Mouse (Mus musculus) hindbrain, embryonic 11.5 days (tissue): ENCODE results near the gene Klk13. TPM values are rescaled to one million over a fixed set of nuclear protein-coding genes. Genes with fewer than 3 reads are reported as not detected.

ENCODE experiments used
- ATAC-seq: fragments of 200-750 bp; cut with Nextera tagmentation; 2 replicates; pipeline ENCODE4 v1.8.0; 2017; ENCODE audit warnings: mild to moderate bottlenecking, moderate TSS enrichment, moderate library complexity; ENCODE audit not compliant: low FRiP score
- DNase-seq: peaks from one replicate; pipeline ENCODE4 v3.0.0-alpha.2; 2015; ENCODE audit warnings: low spot score
- H3K27ac ChIP-seq: fragments of 300-500 bp; sonication (generic); 2 replicates; pipeline ENCODE4 v1.5.1; 2014; ENCODE audit warnings: mild to moderate bottlenecking, low read depth, low read length
- H3K27me3 ChIP-seq: fragments of 300-500 bp; sonication (generic); 2 replicates; pipeline ENCODE4 v1.6.1; 2014; ENCODE audit warnings: mild to moderate bottlenecking, low read length, moderate library complexity, mixed read lengths; ENCODE audit not compliant: control insufficient read depth, insufficient read depth
- H3K36me3 ChIP-seq: fragments of 300-500 bp; sonication (generic); 2 replicates; pipeline ENCODE4 v1.6.1; 2014; ENCODE audit warnings: mild to moderate bottlenecking, low read length, moderate library complexity, mixed read lengths; ENCODE audit not compliant: control insufficient read depth, insufficient read depth
- H3K4me1 ChIP-seq: fragments of 300-500 bp; sonication (generic); replicated peaks from 2 replicates; pipeline ENCODE4 v1.6.1; 2014; ENCODE audit warnings: low read length, mixed read lengths; ENCODE audit not compliant: control insufficient read depth, insufficient read depth
- H3K4me2 ChIP-seq: fragments of 300-500 bp; sonication (generic); replicated peaks from 2 replicates; pipeline ENCODE4 v1.6.1; 2014; ENCODE audit warnings: mild to moderate bottlenecking, low read depth, low read length
- H3K4me3 ChIP-seq: fragments of 300-500 bp; sonication (generic); 2 replicates; pipeline ENCODE4 v1.5.1; 2014; ENCODE audit warnings: low read depth, low read length
- H3K9ac ChIP-seq: fragments of 300-500 bp; sonication (generic); 2 replicates; pipeline ENCODE4 v1.6.1; 2014; ENCODE audit warnings: low read depth, low read length
- H3K9me3 ChIP-seq: fragments of 300-500 bp; sonication (generic); 2 replicates; pipeline ENCODE4 v1.6.1; 2016; ENCODE audit warnings: low read length; ENCODE audit not compliant: control insufficient read depth
- WGBS: fragments of 180-500 bp; shearing (Covaris S2); extraction: QIAGEN DNeasy Blood & Tissue Kit; methylation state at CpG from one replicate; pipeline ENCODE4 v1.1.7; 2014; 5-methylcytosine and 5-hydroxymethylcytosine counted together
- polyA plus RNA-seq: library from polyadenylated mRNA; unstranded; fragments of >200 nt; fragmentation: Nextera tagmentation; extraction: Ambion mirVana; gene quantifications from 2 replicates; pipeline ENCODE4 v1.2.1, GENCODE M21; 2014

Klk13 gene
- polyA plus RNA-seq, 1 experiment from 2014 or later, result not detected

DNA sequence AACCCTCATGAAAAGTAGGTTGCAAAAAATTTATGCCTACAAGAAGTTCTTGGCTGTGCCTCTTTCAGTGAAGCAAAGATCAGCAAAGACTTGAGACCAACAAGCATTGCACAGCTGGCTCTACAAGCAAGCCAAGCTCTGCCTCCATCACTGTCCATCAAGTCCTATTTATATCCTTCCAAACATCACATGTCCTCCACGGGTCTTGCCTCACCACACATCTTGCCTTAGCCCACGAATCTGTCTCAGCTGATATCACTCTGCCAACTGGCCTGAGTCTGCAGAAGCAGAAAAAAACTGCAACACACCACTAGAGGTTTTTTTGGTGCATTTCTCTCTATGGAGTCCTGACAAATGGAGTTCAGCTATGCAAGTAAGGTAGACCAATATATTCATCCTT is 40.4 kb downstream of the Klk13 start:
- DNase-seq (no peak), ATAC-seq (no peak)
- H3K36me3 ChIP-seq, result no peaks in the 10 kb centered on the region
- 80% methylated on average over 2 of the region's 2 CpGs for WGBS
- H3K27ac ChIP-seq, result no peak overlapping the region
- H3K4me1 ChIP-seq, result no peaks in the 10 kb centered on the region
- no peak overlapping the region for H3K4me2 ChIP-seq
- no peaks in the 10 kb centered on the region for H3K9me3 ChIP-seq
- no peak overlapping the region for H3K4me3 ChIP-seq
- no peaks in the 10 kb centered on the region for H3K27me3 ChIP-seq
- H3K9ac ChIP-seq, result no peak overlapping the region

DNA sequence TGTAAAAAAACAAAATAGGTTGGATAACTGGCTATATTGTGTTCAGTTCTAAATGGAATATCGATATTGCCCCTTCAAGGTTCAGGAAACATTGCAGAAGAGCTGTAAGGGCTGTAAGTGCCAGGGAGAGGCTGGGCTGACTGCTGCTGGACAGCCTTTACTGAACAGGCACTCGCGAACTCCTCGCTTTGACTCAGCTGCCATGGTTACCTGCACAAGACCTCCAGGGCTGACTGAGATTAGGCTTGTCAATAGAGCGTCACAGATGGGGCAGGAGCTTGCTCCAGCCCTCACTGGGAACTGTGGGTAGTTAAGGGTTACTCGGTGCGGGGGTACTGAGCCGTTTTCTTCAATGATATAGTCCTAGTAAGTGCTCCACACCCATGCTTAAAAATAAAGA is 54.1 kb downstream of the Klk13 start:
- no peaks in the 10 kb centered on the region for H3K9me3 ChIP-seq
- H3K4me2 ChIP-seq, result no peak overlapping the region
- 57% methylated on average over 8 of the region's 8 CpGs for WGBS
- no peak overlapping the region for H3K9ac ChIP-seq
- no peak overlapping the region for H3K27ac ChIP-seq
- DNase-seq (no peak), ATAC-seq (no peak)
- H3K4me1 ChIP-seq, result no peaks in the 10 kb centered on the region
- no peak overlapping the region for H3K4me3 ChIP-seq
- no peaks in the 10 kb centered on the region for H3K27me3 ChIP-seq
- H3K36me3 ChIP-seq, result no peaks in the 10 kb centered on the region

- H3K36me3 ChIP-seq, result no peaks in the 10 kb centered on the region
- DNase-seq (no peak), ATAC-seq (no peak)
Observed at GRCm38 (mm10) chr7:43768597-43768996, 56.2 kb downstream of the Klk13 start, which contains the start of gene Klk12. Klk12 (plus strand) TSS chr7:43768897.

GRCm38 (mm10) chr7:43769636-43770035 is 57.3 kb downstream of the Klk13 start:
- Histone ChIP-seq H3K9ac (no peak overlapping the region), H3K27me3 (no peaks in the 10 kb centered on the region), H3K4me2 (no peak overlapping the region), H3K36me3 (no peaks in the 10 kb centered on the region), H3K27ac (no peak overlapping the region), H3K4me3 (no peak overlapping the region), H3K9me3 (no peaks in the 10 kb centered on the region), H3K4me1 (no peaks in the 10 kb centered on the region)
- DNase-seq, result no peak
- 92% methylated on average over 8 of the region's 8 CpGs for WGBS
- ATAC-seq, result no peak

More at GRCm38 (mm10) chr7:43768597-43768996, 56.2 kb downstream of the Klk13 start, which contains the start of gene Klk12:
- H3K4me2 ChIP-seq, result no peak within 1 kb of the TSS
- no peaks in the 10 kb centered on the region for H3K9me3 ChIP-seq
- H3K27ac ChIP-seq, result no peak within 1 kb of the TSS
- H3K27me3 ChIP-seq, result no peaks in the 10 kb centered on the region
- WGBS, result 85% methylated on average over 4 of the region's 4 CpGs
- H3K4me3 ChIP-seq, result no peak within 1 kb of the TSS
- H3K9ac ChIP-seq, result no peak within 1 kb of the TSS
- no peaks in the 10 kb centered on the region for H3K4me1 ChIP-seq

DNA sequence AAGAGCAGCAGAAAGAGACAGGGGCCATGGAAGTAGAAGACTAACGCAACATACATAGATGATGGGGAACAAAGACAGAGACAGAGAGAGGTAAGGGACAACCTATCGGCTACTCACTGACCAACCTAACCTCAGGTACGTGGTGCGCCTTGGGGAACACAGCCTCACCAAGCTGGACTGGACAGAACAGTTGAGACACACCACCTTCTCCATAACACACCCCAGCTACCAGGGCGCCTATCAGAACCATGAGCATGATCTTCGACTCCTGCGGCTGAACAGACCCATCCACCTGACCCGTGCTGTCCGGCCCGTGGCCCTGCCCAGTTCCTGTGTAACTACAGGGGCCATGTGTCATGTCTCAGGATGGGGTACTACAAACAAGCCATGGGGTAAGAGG is 58.3 kb downstream of the Klk13 start:
- ATAC-seq, result no peak

DNA sequence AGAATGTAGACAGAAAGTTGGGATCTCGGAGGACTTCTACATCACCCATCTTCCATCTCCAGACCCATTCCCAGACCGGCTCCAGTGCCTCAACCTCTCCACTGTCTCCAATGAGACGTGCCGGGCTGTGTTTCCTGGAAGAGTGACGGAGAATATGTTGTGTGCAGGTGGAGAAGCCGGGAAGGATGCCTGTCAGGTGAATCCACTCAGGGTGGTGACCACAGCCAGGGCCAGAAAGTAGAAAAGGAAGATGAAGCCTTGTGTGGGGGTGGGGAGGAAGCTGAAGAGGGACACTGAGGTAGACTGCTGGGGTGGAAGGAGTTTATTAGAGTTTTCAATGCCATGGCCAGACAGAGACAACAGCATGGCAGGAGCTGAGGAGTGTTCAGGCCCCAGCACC is 59.5 kb downstream of the Klk13 start:
- Histone ChIP-seq H3K4me3 (no peak overlapping the region), H3K4me1 (no peaks in the 10 kb centered on the region), H3K9ac (no peak overlapping the region), H3K4me2 (no peak overlapping the region), H3K27ac (no peak overlapping the region), H3K9me3 (no peaks in the 10 kb centered on the region), H3K27me3 (no peaks in the 10 kb centered on the region), H3K36me3 (no peaks in the 10 kb centered on the region)
- no peak for DNase-seq
- ATAC-seq, result no peak
- 96% methylated on average over 6 of the region's 6 CpGs for WGBS

More for the DNA sequence above, 58.3 kb downstream of the Klk13 start:
- no peaks in the 10 kb centered on the region for H3K4me1 ChIP-seq
- H3K9me3 ChIP-seq, result no peaks in the 10 kb centered on the region
- H3K27ac ChIP-seq, result no peak overlapping the region
- no peaks in the 10 kb centered on the region for H3K36me3 ChIP-seq
- H3K27me3 ChIP-seq, result no peaks in the 10 kb centered on the region
- no peak overlapping the region for H3K4me2 ChIP-seq
- H3K9ac ChIP-seq, result no peak overlapping the region
- no peak overlapping the region for H3K4me3 ChIP-seq
- WGBS, result 95% methylated on average over 10 of the region's 10 CpGs
- no peak for DNase-seq

DNA sequence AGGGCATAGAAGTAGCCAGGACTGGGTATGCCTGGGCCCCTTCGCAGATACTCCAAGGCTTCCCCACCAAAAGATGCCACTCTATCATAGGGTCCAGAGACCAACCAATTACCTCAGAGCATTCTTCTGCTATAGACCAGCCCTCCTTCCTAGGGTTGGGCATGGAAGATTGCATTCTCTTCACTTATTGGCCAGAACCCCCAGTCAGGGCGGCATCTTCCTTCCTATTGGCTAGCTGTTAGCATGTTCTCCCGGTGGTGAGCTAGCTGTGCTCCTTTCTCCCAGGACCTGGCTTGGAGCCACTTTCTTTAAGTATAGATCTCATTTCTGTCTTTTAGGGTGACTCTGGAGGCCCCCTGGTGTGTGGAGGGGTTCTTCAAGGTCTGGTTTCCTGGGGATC is 60.5 kb downstream of the Klk13 start:
- DNase-seq, result no peak
- Histone ChIP-seq H3K36me3 (no peaks in the 10 kb centered on the region), H3K9me3 (no peaks in the 10 kb centered on the region), H3K4me1 (no peaks in the 10 kb centered on the region), H3K27me3 (no peaks in the 10 kb centered on the region), H3K4me2 (no peak overlapping the region), H3K4me3 (no peak overlapping the region), H3K27ac (no peak overlapping the region), H3K9ac (no peak overlapping the region)
- no peak for ATAC-seq
- 72% methylated on average over 3 of the region's 3 CpGs for WGBS

- 85% methylated on average over 5 of the region's 5 CpGs for WGBS
- no peak for DNase-seq
Observed at GRCm38 (mm10) chr7:43774364-43774763, 62.0 kb downstream of the Klk13 start, which contains the start of gene Klk11. Klk11 (plus strand) TSS chr7:43774604.

DNA sequence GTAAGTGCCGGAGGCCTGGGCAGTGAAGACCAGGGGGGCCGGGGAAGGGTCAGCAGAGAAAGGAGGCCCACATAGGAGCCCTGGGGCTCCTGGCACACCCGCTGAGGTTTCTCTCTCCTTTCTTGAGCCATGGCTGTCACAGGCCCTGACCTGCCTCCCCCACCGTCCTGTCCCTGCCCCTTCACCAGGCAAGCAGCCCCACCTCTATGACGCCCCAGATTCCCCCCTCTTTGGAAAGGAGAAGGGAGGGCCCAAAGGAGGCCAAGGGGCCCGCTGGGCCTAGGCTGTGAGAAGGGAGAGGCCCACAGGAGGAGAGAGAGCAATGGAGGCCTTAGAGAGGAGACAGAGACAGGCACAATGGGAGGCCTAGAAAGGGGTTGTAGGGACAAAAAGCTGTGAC is 62.4 kb downstream of the Klk13 start:
- Histone ChIP-seq H3K4me1 (no peaks in the 10 kb centered on the region), H3K27ac (no peak overlapping the region)

More at GRCm38 (mm10) chr7:43774364-43774763, 62.0 kb downstream of the Klk13 start, which contains the start of gene Klk11:
- Histone ChIP-seq H3K4me2 (no peak within 1 kb of the TSS), H3K4me1 (no peaks in the 10 kb centered on the region), H3K36me3 (no peaks in the 10 kb centered on the region), H3K9ac (no peak within 1 kb of the TSS; the same call in 1 of the 2 replicates), H3K9me3 (no peaks in the 10 kb centered on the region), H3K27me3 (no peaks in the 10 kb centered on the region), H3K27ac (no peak within 1 kb of the TSS), H3K4me3 (no peak within 1 kb of the TSS)
- ATAC-seq, result no peak

More for the DNA sequence above, 62.4 kb downstream of the Klk13 start:
- peak; percentile 6 for DNase-seq
- WGBS, result 35% methylated on average over 6 of the region's 6 CpGs
- Histone ChIP-seq H3K4me3 (no peak overlapping the region), H3K9me3 (no peaks in the 10 kb centered on the region), H3K9ac (no peak overlapping the region; the same call in 1 of the 2 replicates), H3K4me2 (no peak overlapping the region), H3K36me3 (no peaks in the 10 kb centered on the region), H3K27me3 (no peaks in the 10 kb centered on the region)
- ATAC-seq, result peak; percentile 49
